Mouse (Mus musculus): ENCODE results near the gene Gm340. TPM values are rescaled to one million over a fixed set of nuclear protein-coding genes. Genes with fewer than 3 reads are reported as not detected.

Gm340 gene
- total RNA-seq, 2 experiments from 2014 or later, result 7.6 to 9.5 TPM

GRCm38 (mm10) chr19:41613325-41614087 lies 31.3 kb downstream of the Gm340 start:
- ATAC-seq (ENCODE audit: poor library complexity, severe bottlenecking), result no peak

- ATAC-seq (ENCODE audit: poor library complexity, severe bottlenecking), result no peak
Observed at GRCm38 (mm10) chr19:41615606-41616224, 33.5 kb downstream of the Gm340 start.

- ATAC-seq (ENCODE audit: poor library complexity, severe bottlenecking), result no peak
Observed at GRCm38 (mm10) chr19:41616274-41616673, 34.1 kb downstream of the Gm340 start.

GRCm38 (mm10) chr19:41617102-41617501 lies 34.9 kb downstream of the Gm340 start:
- no peak for ATAC-seq (ENCODE audit: poor library complexity, severe bottlenecking)

GRCm38 (mm10) chr19:41618153-41618657 lies 36.0 kb downstream of the Gm340 start:
- no peak for ATAC-seq (ENCODE audit: poor library complexity, severe bottlenecking)

- ATAC-seq (ENCODE audit: poor library complexity, severe bottlenecking), result no peak
Observed at GRCm38 (mm10) chr19:41618771-41619385, 36.7 kb downstream of the Gm340 start.

- no peak for ATAC-seq (ENCODE audit: poor library complexity, severe bottlenecking)
Observed at GRCm38 (mm10) chr19:41620366-41621092, 38.4 kb downstream of the Gm340 start.

GRCm38 (mm10) chr19:41628970-41629369 lies 46.8 kb downstream of the Gm340 start:
- ATAC-seq (ENCODE audit: poor library complexity, severe bottlenecking), result no peak

GRCm38 (mm10) chr19:41629532-41629931 lies 47.4 kb downstream of the Gm340 start:
- ATAC-seq (ENCODE audit: poor library complexity, severe bottlenecking), result peak; percentile 68

- no peak for ATAC-seq (ENCODE audit: poor library complexity, severe bottlenecking)
Observed at GRCm38 (mm10) chr19:41634099-41634498, 51.9 kb downstream of the Gm340 start.

- no peak for ATAC-seq (ENCODE audit: poor library complexity, severe bottlenecking)
Observed at GRCm38 (mm10) chr19:41634999-41635398, 52.8 kb downstream of the Gm340 start.

Other genes starting within 250 kb of the Gm340 start
- 16.8 and 17.9 TPM in 2 replicates for gene Pik3ap1, start 197.3 kb upstream of the Gm340 start, total RNA-seq (2015)
- gene Pik3ap1, start 197.3 kb upstream of the Gm340 start, total RNA-seq (2017), result 15.3 and 20.4 TPM in 2 replicates
- gene Lcor, start 99.7 kb upstream of the Gm340 start, total RNA-seq (2015), result 8.6 and 11.2 TPM in 2 replicates
- 13.3 and 19.6 TPM in 2 replicates for gene Lcor, start 99.7 kb upstream of the Gm340 start, total RNA-seq (2017)
- gene Slit1, start 161.3 kb downstream of the Gm340 start, total RNA-seq (2015), result 0.05 and 0.29 TPM in 2 replicates
- not detected in 2 replicates for gene Slit1, start 161.3 kb downstream of the Gm340 start, total RNA-seq (2017)
- gene Arhgap19, start 219.7 kb downstream of the Gm340 start, total RNA-seq (2015), result 48.5 and 50.3 TPM in 2 replicates
- gene Arhgap19, start 219.7 kb downstream of the Gm340 start, total RNA-seq (2017), result 62.7 and 65.3 TPM in 2 replicates
- gene Frat1, start 247.6 kb downstream of the Gm340 start, total RNA-seq (2015), result 5.2 and 6.3 TPM in 2 replicates
- gene Frat1, start 247.6 kb downstream of the Gm340 start, total RNA-seq (2017), result 6.1 and 6.3 TPM in 2 replicates

Measured in megakaryocyte, adult 5-6 weeks (primary cell).